Comparison of ENCODE assay signal across 8 mouse cellular contexts in genomic region chr7:107595426-107595825, GRCm38 (mm10). TPM values are rescaled to one million over a fixed set of nuclear protein-coding genes. Genes with fewer than 3 reads are reported as not detected.
DNase-seq lines count a peak whose midpoint lies in the region; ATAC-seq lines count a peak whose summit lies in the region.

No protein-coding gene starts in this region.

- H3K9me3 ChIP-seq in kidney, embryonic 15.5 days (replicated peaks) = no peaks in the 10 kb centered on the region
- no peaks in the 10 kb centered on the region for H3K9me3 ChIP-seq in embryonic facial prominence, embryonic 13.5 days
- H3K9me3 ChIP-seq in intestine, embryonic 16.5 days (ENCODE audit: control insufficient read depth, low read length) = no peaks in the 10 kb centered on the region
- no peaks in the 10 kb centered on the region for H3K9me3 ChIP-seq in midbrain, embryonic 16.5 days (replicated peaks; ENCODE audit: control insufficient read depth, low read length, poor library complexity, severe bottlenecking)

- H3K27me3 ChIP-seq in kidney, embryonic 15.5 days = no peaks in the 10 kb centered on the region
- H3K27me3 ChIP-seq in embryonic facial prominence, embryonic 13.5 days = no peaks in the 10 kb centered on the region
- no peaks in the 10 kb centered on the region for H3K27me3 ChIP-seq in intestine, embryonic 16.5 days (replicated peaks; ENCODE audit: control insufficient read depth, insufficient read depth, low read length)
- no peaks in the 10 kb centered on the region for H3K27me3 ChIP-seq in midbrain, embryonic 16.5 days (ENCODE audit: control insufficient read depth, insufficient read depth, low read depth, low read length)

- no peak overlapping the region for H3K27ac ChIP-seq in kidney, embryonic 15.5 days
- no peak overlapping the region for H3K27ac ChIP-seq in embryonic facial prominence, embryonic 13.5 days
- no peak overlapping the region for H3K27ac ChIP-seq in intestine, embryonic 16.5 days (ENCODE audit: low read length)
- no peak overlapping the region for H3K27ac ChIP-seq in midbrain, embryonic 16.5 days (ENCODE audit: low read length)

- H3K4me3 ChIP-seq in kidney, embryonic 15.5 days (replicated peaks) = peak overlapping the region; percentile 55
- peak overlapping the region; percentile 57 for H3K4me3 ChIP-seq in embryonic facial prominence, embryonic 13.5 days
- H3K4me3 ChIP-seq in intestine, embryonic 16.5 days (ENCODE audit: low read length) = peak overlapping the region; percentile 65
- H3K4me3 ChIP-seq in midbrain, embryonic 16.5 days (ENCODE audit: low read depth, low read length) = peak overlapping the region; percentile 72

- peaks cover 7% of the 10 kb centered on the region for H3K36me3 ChIP-seq in kidney, embryonic 15.5 days
- H3K36me3 ChIP-seq in embryonic facial prominence, embryonic 13.5 days = peaks cover 15% of the 10 kb centered on the region
- H3K36me3 ChIP-seq in intestine, embryonic 16.5 days (ENCODE audit: control insufficient read depth, insufficient read depth, low read length) = no peaks in the 10 kb centered on the region
- H3K36me3 ChIP-seq in midbrain, embryonic 16.5 days (ENCODE audit: control insufficient read depth, insufficient read depth, low read length) = no peaks in the 10 kb centered on the region

- H3K9ac ChIP-seq in kidney, embryonic 15.5 days = peak overlapping the region; percentile 48
- peak overlapping the region; percentile 67 for H3K9ac ChIP-seq in embryonic facial prominence, embryonic 13.5 days
- peak overlapping the region; percentile 69; the same call in 1 of the 2 replicates for H3K9ac ChIP-seq in intestine, embryonic 16.5 days (ENCODE audit: low read depth, low read length)
- H3K9ac ChIP-seq in midbrain, embryonic 16.5 days (ENCODE audit: low read depth, low read length) = peak overlapping the region; percentile 67; the same call in 1 of the 2 replicates

- WGBS in kidney, embryonic 15.5 days = 12% methylated on average over 13 of the region's 13 CpGs
- 10% methylated on average over 13 of the region's 13 CpGs for WGBS in embryonic facial prominence, embryonic 13.5 days
- WGBS in intestine, embryonic 16.5 days = 13% methylated on average over 13 of the region's 13 CpGs
- 14% methylated on average over 13 of the region's 13 CpGs for WGBS in midbrain, embryonic 16.5 days

- no peak for ATAC-seq in kidney, embryonic 15.5 days (replicated peaks; ENCODE audit: low FRiP score)
- ATAC-seq in embryonic facial prominence, embryonic 13.5 days (ENCODE audit: insufficient number of reproducible peaks, insufficient read depth, low FRiP score, low TSS enrichment, low read depth) = no peak
- ATAC-seq in intestine, embryonic 16.5 days = no peak
- peak; percentile 5; the same call in 1 of the 2 replicates for ATAC-seq in midbrain, embryonic 16.5 days

- peaks cover 15% of the 10 kb centered on the region for H3K4me1 ChIP-seq in kidney, embryonic 15.5 days
- H3K4me1 ChIP-seq in embryonic facial prominence, embryonic 13.5 days = peaks cover 15% of the 10 kb centered on the region
- 0 out of 2 replicates have a peak, but pooled peaks cover 6% of the 10 kb centered on the region for H3K4me1 ChIP-seq in intestine, embryonic 16.5 days (ENCODE audit: control insufficient read depth, insufficient read depth, low read length)
- peaks cover 5% of the 10 kb centered on the region; the same call in 1 of the 2 replicates for H3K4me1 ChIP-seq in midbrain, embryonic 16.5 days (ENCODE audit: control insufficient read depth, insufficient read depth, low read length)

- peak overlapping the region; percentile 83 for H3K4me2 ChIP-seq in kidney, embryonic 15.5 days
- peak overlapping the region; percentile 94 for H3K4me2 ChIP-seq in embryonic facial prominence, embryonic 13.5 days
- H3K4me2 ChIP-seq in intestine, embryonic 16.5 days (ENCODE audit: low read depth, low read length) = peak overlapping the region; percentile 95
- peak overlapping the region; percentile 97 for H3K4me2 ChIP-seq in midbrain, embryonic 16.5 days (ENCODE audit: low read length)

- no peak for DNase-seq in kidney, postnatal 10 days
- no peak for DNase-seq in right cerebral cortex, postnatal 14 days
- DNase-seq in Muller cell, postnatal 12 days (ENCODE audit: inconsistent ontology term) = no peak
- no peak for DNase-seq in gastrocnemius, postnatal 25 days

RNA-seq across cellular contexts. Expression of gene Ppfibp2, which starts 0.4 kb away (rescaled TPM):
- polyA plus RNA-seq in kidney, embryonic 15.5 days (2015; fragmentation: Nextera tagmentation; extraction: Ambion mirVana) = 5.6 and 6.2 TPM in 2 replicates
- 11.5 and 13.8 TPM in 2 replicates for polyA plus RNA-seq in embryonic facial prominence, embryonic 13.5 days (2015; fragmentation: Nextera tagmentation; extraction: Ambion mirVana)
- 13.7 and 14.7 TPM in 2 replicates for polyA plus RNA-seq in intestine, embryonic 16.5 days (2015; fragmentation: Nextera tagmentation; extraction: Ambion mirVana)
- polyA plus RNA-seq in midbrain, embryonic 16.5 days (2015; fragmentation: Nextera tagmentation; extraction: Ambion mirVana) = 1.4 TPM in 2 replicates
- 10 to 100 TPM in 1 of 2 experiments, 1 to 10 TPM in 1; 8.0 to 15.2 TPM for total RNA-seq in gastrocnemius, postnatal 25 days (2021)

RNA-seq across cellular contexts. Expression of gene Olfml1, which starts 28.2 kb away (rescaled TPM):
- polyA plus RNA-seq in kidney, embryonic 15.5 days (2015; fragmentation: Nextera tagmentation; extraction: Ambion mirVana) = 24.1 and 26.1 TPM in 2 replicates
- polyA plus RNA-seq in embryonic facial prominence, embryonic 13.5 days (2015; fragmentation: Nextera tagmentation; extraction: Ambion mirVana) = 42.8 and 43.3 TPM in 2 replicates
- 9.6 and 11.1 TPM in 2 replicates for polyA plus RNA-seq in intestine, embryonic 16.5 days (2015; fragmentation: Nextera tagmentation; extraction: Ambion mirVana)
- 2.4 and 3.3 TPM in 2 replicates for polyA plus RNA-seq in midbrain, embryonic 16.5 days (2015; fragmentation: Nextera tagmentation; extraction: Ambion mirVana)
- 1 to 10 TPM; 2.0 to 4.7 TPM for total RNA-seq in gastrocnemius, postnatal 25 days (2021)

RNA-seq across cellular contexts. Expression of gene 5330417H12Rik, which starts 29.5 kb away (rescaled TPM):
- polyA plus RNA-seq in kidney, embryonic 15.5 days (2015; fragmentation: Nextera tagmentation; extraction: Ambion mirVana) = not detected in 2 replicates
- not detected in 2 replicates for polyA plus RNA-seq in embryonic facial prominence, embryonic 13.5 days (2015; fragmentation: Nextera tagmentation; extraction: Ambion mirVana)
- not detected in 2 replicates for polyA plus RNA-seq in intestine, embryonic 16.5 days (2015; fragmentation: Nextera tagmentation; extraction: Ambion mirVana)
- not detected in 2 replicates for polyA plus RNA-seq in midbrain, embryonic 16.5 days (2015; fragmentation: Nextera tagmentation; extraction: Ambion mirVana)
- total RNA-seq in gastrocnemius, postnatal 25 days (2021) = not detected
